Mouse (Mus musculus) WW6 (cell line): Measurements from ENCODE around the gene Sec61b.

ENCODE experiments used
- DNase-seq: peaks from one replicate; pipeline ENCODE4 v3.0.0-alpha.2; 2013; ENCODE audit warnings: low read depth, low spot score

Sec61b gene

DNA sequence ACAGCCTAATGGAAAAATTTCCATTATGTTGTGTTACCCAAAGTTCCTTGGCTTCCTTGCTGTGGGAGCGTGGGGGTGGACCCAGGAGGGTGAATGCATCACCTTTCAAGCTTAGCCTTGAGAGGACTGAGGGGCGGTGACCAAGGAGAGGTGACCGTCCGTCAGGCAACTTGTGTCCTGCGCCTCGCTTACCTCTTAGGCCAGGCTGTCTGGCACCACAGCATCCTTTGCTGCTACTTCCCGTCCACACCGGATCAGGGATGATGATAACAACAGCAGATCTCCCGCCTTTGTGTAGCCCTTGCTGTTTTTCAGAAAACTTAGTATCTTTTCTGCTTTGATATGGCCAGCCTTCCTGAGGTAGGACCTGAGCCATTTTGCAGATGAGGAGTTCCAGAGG, 6.1 kb downstream of the Sec61b start:
- DNase-seq: no peak

DNA sequence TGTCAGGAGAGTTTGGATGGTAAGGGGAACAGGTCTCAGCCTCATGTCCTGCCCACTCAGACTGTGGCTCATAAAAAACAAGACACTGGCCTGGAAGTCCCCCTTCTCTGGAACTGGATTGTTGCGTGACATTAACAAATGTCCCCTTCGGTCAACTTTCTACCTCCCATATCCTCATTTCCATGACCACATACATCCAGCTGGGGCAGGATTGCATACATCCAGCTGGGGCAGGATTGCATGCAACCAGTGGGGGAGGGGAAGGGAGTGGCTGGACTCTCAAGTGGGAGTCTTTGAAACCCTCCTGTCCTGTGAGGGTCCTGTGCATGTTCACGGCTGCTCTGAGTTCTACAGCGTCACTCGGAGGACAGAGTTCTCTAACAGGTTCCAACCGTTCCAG, 16.8 kb downstream of the Sec61b start:
- DNase-seq: no peak

DNA sequence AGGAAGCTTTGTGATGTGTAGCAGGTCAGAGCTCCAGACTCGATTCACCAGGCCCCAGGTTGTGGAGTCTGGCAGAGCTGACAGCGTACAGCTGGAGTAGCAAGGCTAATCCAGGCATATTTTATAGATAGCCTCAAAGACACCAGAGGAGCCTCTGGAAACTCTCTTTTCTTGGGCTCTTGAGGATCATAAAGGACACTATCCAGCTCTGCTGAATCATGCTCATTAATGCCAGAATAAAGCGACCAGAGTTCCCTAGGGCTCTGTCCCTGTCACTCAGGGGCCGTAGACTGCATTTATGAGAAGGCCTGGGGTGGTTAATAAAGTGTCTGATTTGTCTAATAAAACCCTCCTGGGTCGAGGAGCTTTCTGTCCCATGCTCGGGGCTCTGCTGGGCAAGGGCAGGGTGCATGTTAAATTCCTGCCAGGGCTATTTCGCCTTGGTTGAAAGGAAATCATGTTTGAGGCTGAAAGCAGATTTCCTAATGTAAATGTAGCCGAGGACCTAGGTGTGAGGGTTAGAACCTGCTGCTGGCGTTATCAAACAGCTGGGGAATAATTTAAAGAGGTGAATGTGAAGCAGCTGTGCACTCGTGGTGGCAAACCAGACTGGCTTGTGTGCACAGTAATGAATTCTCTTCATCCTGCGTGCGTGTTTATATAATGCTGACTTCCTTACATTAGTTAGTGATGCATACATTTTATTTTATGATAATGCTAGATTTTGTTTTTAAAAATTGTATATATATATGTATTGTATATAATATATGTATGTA, 18.0 kb downstream of the Sec61b start:
- DNase-seq: no peak

DNA sequence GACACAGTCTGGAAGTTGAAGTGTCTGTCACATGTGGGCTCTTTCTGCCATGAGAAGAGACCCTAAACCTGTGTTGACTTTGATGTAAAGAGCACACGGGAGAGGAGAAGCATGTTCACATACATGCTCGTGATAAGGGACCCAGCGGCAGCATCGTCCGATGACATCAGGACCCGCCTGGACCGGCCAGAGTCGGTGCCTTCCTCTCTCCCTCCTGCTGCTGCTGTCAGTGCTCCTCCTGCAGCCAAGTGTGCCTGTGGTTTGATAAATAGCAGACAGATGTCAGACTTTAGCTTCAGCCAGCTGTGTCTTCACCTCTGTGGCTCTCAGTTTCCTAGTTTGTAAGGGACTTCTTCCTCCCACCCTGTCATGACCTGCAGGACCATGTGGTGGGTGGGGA, 19.0 kb downstream of the Sec61b start:
- no peak for DNase-seq

DNA sequence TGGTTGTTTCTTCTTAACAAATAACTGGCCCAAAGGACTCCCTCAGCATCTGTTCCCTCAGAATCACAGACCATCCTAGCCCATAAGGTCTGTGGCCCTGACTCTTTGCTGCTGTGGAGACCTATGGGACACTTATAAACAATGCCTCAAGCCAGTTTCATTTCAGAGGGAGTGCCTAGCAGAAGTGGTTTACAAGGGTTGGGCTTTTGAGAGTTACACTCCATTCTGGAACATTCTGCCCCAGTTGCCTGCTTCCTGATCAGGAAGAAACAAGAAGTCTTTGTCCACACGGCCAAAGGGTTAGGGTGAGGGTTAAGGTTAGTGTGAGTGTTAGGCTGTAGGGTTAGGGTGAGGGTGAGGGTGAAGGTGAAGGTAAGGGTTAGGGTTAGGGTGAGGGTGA, 19.7 kb downstream of the Sec61b start:
- no peak for DNase-seq

DNA sequence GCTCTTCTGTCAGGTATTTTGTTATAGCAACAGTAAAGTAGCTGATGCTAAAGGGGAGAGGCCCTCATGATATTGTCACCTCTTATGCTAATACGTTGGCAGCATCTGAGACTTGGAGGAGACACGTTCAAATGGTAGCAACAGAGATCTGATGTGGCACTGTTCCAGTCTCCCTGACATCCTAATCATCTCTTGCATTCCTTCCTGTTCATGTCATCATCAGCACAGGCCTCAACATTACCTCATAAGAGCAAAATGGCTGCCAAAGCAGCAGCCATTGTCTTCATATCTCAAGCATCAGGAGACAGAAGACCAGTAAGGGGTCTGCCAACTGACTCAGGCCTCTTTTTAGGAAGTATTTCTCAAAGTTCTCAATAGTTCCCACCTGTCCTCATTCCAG, 20.2 kb downstream of the Sec61b start:
- no peak for DNase-seq

DNA sequence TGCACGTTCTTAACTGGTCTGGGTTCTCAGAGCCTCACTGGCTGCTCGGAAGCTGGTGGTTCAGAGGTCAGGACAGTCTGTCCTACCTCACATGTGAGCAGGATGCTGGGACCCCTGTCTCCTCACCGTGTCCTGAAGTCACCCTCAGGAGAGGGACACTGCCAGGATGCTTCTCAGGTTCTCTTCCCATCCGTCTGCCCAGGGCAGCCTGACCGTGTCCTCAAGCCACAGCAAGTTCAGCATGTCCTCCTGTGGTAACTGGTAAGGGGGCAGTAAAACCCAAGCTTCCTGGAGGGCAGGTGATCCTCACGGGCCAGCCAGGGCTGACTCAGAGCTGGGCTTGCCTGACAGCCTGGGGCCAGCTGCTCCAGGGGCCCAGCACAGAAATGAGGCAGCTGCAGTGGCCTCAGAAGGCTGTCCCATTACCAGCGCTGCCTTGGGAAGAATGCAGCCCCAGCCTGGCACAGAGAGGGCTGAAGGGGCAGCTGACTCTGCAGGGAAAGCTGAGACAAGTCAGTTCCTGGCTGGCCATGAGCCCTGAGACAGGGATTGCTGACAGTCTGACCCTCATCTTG, 23.4 kb downstream of the Sec61b start:
- no peak for DNase-seq

DNA sequence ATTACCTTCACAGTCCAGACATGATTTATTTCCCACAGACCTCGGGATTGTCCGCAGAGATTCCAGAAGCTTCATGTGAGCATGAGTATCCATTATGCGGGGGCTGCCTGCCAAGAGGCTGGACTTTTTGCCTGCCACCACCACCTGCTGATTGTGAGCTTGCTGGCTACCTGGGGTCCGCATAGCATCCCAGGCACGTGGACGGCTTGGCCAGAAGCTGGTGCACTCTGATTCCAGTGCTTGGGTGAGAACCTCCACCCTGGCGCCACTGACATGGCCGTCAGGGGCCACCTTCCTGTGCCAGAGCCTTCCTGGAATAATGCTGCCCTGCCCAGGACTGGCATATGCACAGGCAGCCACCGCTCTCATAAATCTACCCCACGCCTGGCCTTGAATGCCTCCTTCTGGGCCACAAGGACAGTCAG, 24.7 kb downstream of the Sec61b start:
- DNase-seq: no peak

DNA sequence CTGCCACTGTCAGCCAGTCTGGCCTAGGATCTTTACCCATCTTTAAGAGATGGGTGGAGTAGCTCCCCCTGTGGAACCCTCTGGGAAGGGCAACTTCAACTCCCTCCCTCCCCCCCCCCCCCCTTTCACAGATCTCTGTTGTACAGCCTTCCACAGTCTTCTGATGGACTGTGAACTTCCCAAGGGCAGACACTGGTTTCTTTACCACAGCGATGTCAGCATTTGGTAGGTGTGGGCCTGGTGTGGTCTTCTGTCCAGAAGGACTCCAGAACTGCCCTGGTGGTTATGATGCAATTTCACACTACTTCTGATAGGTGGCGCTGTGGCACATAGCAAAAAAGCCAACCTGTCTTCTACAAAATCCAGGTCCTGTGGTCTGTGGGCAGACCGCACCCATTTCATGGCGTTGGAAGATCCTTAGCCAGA, 28.1 kb downstream of the Sec61b start:
- peak; percentile 28 for DNase-seq

DNA sequence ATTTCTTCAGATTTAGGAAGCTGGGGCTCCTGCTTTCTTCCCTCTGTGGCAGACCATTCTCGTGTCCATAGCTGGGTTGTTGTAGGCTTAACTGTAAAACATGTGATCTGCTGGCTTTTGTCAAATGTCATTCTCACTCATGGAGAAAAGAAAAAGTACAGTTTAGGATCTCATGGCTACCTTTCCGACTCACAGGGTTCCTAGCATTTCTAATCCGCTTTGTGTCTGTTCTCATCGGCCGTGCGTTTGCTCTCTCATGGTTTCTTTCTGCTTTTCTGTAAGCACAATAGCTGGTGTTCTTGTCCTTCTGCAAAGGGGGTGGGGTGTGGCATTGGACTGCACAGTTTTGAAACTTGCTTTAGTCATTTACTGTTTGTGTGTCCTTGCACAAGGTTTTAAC, 28.6 kb downstream of the Sec61b start:
- no peak for DNase-seq

DNA sequence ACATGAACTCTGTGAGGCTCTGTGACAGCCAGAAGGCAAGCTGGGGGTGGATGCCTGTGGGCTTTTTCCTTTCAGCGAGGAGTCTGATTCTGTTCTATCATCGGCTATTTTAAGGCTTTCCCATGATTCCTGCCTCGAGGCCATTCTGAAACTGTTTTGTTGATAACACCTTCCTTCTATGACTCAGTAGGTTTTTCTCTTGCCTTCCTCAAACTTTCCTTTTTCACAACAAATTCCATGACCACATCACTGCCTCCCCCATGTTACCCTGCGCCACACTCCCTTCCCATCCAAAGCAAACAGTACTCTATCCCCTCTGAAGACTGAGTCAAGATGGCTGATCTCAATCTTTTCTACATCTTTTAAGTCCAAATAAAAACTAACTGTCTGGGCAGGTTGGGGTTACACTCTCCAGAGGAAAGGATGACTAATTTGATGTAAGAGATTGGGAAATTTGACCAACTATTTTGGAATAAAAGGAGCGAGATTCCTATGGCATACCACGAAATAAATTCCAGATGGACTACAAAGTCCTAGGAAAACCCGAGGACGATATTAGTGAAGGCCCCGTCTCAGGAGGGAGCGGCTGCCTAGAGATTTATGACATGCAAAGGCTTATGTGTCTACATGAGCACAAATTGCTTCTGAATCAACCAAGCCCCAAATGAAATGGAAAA, 30.5 kb downstream of the Sec61b start:
- DNase-seq: no peak

DNA sequence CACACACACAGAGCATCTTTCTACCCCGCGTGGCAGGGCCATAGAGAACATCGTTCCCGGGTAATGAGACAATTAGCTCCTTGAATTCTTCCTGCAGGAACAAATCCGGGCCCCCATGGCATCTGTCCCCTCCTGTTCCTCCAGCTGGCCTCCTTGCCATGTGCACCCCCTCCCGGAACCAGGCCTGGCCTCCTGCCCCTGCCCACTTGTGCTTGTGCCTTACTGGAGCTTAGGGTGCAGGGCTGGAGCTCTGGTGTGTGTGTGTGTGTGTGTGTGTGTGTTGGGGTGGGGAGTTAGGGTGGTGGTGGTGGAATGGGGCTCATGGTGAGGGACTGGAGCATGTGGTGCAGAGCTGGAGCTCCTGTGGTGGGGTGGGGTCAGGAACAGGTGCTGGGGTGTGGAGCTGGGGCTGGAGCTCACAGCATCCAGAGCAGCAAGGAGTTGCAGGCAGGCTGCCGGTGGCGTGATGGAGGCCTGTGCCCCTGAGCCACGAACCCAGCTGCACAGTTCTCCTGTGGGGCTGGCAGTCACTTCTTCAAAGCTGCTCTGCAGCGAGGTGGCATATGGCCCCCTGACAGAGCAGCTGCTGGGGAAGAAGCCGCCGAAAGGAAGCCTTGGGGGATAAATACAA, 44.2 kb downstream of the Sec61b start:
- DNase-seq: no peak

DNA sequence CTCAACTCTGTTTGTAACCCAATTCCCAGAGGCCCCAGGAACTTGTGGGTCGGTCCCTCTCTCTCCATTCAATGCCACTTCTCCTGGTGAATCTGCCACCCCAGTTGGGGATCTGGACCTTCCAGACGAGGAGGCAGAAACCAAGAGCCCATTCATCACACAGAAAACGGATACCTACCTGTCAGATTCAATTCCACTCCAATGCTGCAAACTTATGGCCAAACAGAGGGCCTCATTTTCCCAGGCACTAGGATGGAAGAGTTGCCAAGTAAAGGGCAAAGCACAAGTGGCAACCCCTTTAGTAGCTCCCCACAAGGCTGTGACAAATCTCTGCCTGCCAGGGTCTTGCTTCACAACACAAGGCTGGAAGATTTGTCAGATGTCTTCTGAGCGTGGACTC, 45.6 kb downstream of the Sec61b start:
- DNase-seq: no peak

DNA sequence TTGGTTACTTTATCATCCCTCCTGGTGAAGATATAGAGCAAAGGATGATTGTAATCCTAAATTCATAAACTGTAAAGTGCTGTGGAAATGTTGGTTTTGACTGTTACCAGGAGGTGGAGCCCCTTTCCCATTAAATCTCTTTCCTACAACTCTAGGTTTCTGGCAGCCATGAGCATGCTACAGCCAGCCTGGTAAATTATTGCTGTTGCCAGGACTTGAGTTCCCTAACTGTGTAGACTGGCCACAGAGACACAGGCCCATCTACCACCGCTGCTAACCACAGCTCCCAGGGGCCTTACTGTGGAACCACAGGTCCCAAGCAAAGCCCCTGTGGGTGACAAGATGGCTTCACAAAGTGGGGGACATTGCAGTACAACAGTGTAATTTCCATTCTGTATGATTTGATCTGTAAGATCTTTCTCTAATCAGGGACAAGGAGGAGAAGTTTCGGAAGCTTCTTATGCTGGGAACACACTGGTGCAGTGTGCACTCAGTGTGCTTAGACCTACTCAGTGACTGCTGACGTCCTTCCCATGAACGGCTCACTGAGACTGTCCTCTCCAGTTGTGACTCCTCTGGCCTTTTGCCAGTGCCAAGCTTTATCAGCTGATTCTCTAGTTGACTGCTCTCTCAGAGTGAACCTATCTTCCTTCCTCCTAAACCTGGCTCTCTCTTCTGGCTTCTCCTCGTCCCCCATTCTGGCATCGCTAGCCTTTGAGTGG, 47.6 kb downstream of the Sec61b start:
- DNase-seq: no peak

DNA sequence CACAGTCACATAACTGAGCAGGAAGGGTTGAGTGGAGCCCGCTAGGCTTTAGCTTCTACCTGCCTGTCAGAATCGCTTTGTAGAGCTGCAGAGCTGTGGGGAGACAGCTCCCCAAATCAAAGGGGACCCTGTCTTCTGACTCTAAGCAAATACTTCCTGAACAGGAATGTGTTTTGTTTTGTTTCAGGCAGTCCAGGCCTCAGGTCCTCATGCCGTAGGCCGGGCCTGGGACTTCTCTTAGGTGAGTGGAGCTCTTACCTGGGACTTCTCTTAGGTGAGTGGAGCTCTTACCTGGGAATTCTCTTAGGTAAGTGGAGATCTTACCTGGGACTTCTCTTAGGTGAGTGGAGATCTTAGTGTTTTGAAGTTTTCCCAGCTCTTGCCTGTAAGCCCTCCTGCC, 55.4 kb downstream of the Sec61b start:
- no peak for DNase-seq
